Mouse (Mus musculus): ENCODE measurements around the gene Gna11. TPM values are rescaled to one million over a fixed set of nuclear protein-coding genes. Genes with fewer than 3 reads are reported as not detected.

Gene Gna11
- 280 and 341 TPM in 2 replicates for polyA plus RNA-seq (2012; rRNA removed)

DNA sequence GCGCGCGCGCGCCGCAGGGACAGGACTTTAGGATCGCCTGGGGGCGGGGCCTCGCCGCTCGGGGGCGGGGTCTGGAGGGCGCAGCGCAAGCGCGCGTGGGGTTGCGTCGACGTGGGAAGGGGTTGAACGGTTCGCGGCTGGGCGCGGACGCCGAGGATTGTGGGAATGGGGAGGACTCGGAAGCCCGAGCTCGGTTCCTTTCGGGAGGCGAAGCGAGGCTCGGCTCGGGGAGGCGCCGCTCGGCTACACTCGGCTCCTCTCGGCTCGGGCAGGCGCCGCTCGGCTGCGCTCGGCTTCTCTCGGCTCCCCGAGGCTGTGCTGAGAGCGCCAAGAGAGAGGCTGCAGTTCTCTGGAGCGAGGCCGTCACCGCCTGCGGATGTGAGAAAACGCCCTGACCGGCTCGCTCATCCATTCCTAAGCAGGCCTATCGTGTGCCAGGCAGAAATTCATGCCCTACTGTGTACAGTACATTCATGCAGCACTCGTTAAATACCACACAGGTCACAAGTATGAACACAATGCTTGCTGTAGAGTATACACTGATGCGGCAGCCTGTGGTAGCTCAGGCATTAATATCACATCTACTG is at the start of gene Gna11:
TSS of gene Gna11 (minus strand) at position 30 of the 587 bp plus-strand sequence.

DNA sequence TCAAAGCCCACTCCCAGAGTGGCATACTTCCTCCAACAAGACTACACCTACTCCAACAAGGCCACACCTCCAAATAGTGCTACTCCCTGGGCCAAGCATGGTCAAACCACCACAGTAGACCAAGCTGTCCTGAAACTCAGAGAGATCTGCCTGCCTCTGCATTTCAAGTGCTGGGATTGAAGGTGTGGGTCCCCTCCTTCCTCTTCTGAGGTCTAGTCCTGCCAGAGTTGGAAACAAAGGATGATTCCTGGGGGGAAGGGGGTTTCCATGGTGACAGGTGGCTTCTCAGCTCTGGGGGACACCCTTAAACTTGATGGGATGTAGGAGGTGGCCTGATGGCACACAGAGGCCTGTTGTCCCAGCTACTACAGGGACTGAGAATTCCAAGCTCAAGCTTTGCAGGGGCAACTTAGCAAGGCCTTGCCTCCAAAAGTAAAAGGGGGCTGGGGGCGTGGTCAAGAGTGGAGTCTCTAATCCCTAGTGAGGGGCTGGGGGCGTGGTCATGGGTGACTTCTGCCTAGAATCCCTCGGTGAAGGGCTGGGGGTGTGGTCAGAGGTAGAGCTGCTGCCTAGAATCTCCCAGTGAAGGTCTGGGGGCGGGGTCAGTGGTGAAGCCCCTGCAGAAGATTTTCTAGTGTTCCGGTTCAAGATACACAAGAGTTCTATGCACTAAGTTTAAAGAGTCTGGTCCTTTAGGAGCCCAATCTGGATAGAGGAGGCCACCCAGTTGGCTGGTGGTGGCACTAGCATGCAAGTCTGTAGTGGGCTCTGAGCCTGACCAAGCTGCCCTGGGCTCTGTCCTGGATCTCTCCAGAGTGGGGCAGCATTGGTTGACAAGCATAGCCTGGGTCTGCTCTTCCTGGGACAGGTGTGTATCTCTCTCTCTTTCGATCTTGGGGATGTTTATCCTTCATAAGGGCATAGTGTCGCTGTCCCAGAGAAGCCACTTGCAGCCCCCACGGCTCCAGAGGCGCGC is 29.4 kb upstream of the Gna11 start, which contains the start of gene Tle2:
TSS of gene Tle2 (plus strand) at position 481 of the 976 bp plus-strand sequence.

DNA sequence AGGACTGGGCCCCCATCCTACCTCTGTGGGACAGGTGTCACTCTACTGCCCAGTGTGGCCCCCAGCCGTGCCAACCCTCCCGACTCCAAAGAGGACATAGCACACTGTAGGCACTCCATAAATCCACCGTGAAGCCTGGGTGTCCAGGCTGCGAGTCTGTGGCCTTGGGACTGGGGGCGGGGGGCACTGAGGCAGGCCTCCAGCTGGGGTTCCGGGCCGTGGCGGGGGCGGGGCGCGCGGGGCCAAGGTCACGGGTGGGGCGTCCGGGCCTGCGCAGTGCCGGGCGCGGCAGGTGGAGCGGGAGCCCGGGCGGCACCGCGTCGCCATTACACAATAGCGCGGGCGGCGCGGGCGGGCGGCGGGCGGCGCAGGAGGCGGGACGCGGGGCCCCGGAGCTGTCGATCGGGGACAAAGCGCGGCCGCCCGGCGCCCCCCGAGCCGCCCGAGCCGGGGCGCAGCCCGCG is 14.2 kb upstream of the Gna11 start, which contains the start of gene Aes:
TSS of gene Aes (plus strand) at position 326 of the 464 bp plus-strand sequence.

DNA sequence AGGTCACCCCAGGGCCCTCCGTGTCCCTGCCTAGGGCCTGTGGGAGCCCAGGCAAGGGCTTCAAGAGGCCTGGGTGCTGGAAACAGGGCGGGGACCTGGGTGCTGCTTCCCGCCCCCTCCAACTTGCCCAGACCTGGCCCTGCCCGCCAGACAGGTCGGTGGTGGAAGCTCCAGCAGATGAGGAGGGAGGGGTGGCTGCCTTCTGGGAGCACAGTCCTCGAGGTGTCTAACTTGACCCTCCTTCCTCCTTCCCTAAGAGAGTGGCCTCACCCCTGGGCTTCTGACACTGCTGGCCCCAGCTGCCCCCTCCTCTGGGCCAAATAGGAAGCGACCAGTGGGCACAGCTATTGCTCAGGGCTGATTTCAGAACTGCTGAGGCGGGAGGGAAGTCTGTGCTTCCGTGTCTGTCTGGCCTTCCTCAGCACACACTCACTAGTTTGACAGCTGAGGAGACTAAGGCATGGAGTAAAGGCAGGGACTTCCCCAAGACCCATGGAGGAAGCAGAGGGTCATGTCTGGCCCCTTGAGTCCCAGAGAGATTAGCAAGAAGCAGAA is 20.9 kb downstream of the Gna11 start, which contains the start of gene Gna15:
TSS of gene Gna15 (minus strand) at position 175 of the 555 bp plus-strand sequence.

DNA sequence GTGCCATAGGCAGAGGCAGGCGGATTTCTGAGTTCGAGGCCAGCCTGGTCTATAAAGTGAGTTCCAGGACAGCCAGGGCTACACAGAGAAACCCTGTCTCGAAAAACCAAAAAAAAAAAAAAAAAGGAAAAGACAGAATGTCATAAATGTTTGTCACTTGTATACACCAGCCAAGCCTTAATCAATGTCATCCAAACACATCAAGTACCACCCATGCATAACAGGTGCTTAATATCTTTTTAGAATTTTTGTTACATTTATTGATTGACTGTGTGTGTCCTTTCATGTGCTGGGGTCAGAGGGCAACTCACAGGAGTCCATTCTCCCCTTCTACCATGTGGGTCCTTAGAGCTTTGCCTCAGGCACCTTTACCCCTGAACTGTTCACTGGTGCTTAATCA is 45.0 kb downstream of the Gna11 start, which contains the start of gene S1pr4:
TSS of gene S1pr4 (minus strand) at position 101 of the 400 bp plus-strand sequence.

DNA sequence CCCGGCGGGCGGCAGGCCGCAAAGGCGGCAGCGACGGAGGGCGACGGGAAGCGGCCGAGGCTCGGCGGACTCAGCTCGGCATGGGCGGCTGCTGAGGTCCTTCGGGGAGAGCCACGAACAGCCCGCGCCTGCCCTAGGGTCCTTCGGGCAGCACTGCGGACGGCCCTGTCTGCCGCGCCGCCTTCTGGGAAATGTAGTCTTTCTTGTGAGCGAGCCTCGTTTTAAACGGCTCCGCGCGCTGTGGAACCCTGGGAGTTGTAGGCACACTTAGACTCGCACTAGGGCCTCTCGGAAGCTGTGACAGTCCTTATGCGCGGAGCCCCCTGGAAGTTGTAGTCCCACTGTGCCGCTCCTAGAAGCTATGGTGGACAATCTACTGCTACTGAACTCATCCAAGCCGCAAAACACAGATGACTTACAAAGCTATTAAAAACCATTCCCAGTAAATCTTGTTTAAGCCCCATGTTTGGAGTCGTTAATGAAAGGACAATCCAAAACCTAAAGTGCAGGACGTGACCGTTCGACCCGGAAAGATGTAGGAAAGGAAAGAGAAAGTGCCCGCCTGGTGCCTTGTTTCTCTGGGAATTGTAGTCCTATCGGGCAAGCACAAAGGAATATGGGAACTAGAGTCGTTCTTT is 48.6 kb downstream of the Gna11 start, which contains the start of gene Ncln:
TSS of gene Ncln (minus strand) at position 129 of the 638 bp plus-strand sequence.

DNA sequence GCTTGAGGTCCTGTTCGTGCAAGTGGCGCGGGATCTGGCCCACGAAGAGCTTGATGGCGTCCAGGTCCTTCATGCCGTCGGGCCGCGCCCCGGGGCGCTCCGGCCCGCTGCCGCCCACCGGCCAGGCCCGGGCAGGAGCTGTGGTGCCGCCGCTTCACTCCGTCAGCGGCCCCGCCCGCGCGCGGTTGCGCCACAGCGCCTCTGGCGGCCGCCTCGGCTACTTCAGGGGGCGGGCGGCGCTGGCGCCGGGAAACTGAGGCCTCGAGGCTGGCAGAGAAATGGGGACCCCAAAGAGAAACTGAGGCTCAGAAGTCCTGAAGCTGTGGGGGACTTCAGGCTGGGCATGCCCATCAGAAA is 62.5 kb downstream of the Gna11 start, which contains the start of gene Celf5:
TSS of gene Celf5 (minus strand) at position 177 of the 357 bp plus-strand sequence.

Other genes with a start within 250 kb of the Gna11 start
- gene Cactin, start 224.1 kb downstream of the Gna11 start, polyA plus RNA-seq (2012; rRNA removed) = 33.3 and 36.3 TPM in 2 replicates
- 23.0 and 24.8 TPM in 2 replicates for gene Tbxa2r, start 216.5 kb downstream of the Gna11 start, polyA plus RNA-seq (2012; rRNA removed)
- 3.0 and 3.5 TPM in 2 replicates for gene Gipc3, start 201.9 kb downstream of the Gna11 start, polyA plus RNA-seq (2012; rRNA removed)
- gene Hmg20b, start 194.7 kb downstream of the Gna11 start, polyA plus RNA-seq (2012; rRNA removed) = 209 and 214 TPM in 2 replicates
- gene Mfsd12, start 187.7 kb downstream of the Gna11 start, polyA plus RNA-seq (2012; rRNA removed) = 33.7 and 37.4 TPM in 2 replicates
- gene 4930404N11Rik, start 179.4 kb downstream of the Gna11 start, polyA plus RNA-seq (2012; rRNA removed) = 43.7 and 48.7 TPM in 2 replicates
- gene Fzr1, start 166.7 kb downstream of the Gna11 start, polyA plus RNA-seq (2012; rRNA removed) = 130 and 133 TPM in 2 replicates
- 98.1 and 108 TPM in 2 replicates for gene Dohh, start 160.8 kb downstream of the Gna11 start, polyA plus RNA-seq (2012; rRNA removed)
- gene Gm48551, start 160.7 kb downstream of the Gna11 start, polyA plus RNA-seq (2012; rRNA removed) = 2.9 TPM in 2 replicates
- gene Gm48552, start 156.2 kb downstream of the Gna11 start, polyA plus RNA-seq (2012; rRNA removed) = 4.4 and 5.7 TPM in 2 replicates
- 504 and 602 TPM in 2 replicates for gene Smim24, start 152.1 kb downstream of the Gna11 start, polyA plus RNA-seq (2012; rRNA removed)
- 33.9 and 48.1 TPM in 2 replicates for gene Nfic, start 89.6 kb downstream of the Gna11 start, polyA plus RNA-seq (2012; rRNA removed)
- gene Celf5, start 62.5 kb downstream of the Gna11 start, polyA plus RNA-seq (2012; rRNA removed) = 4.7 and 5.4 TPM in 2 replicates
- gene Ncln, start 48.8 kb downstream of the Gna11 start, polyA plus RNA-seq (2012; rRNA removed) = 240 and 254 TPM in 2 replicates
- 4.5 and 5.7 TPM in 2 replicates for gene S1pr4, start 45.1 kb downstream of the Gna11 start, polyA plus RNA-seq (2012; rRNA removed)
- 3.0 and 3.1 TPM in 2 replicates for gene Gna15, start 21.0 kb downstream of the Gna11 start, polyA plus RNA-seq (2012; rRNA removed)
- 1,852 and 2,404 TPM in 2 replicates for gene Aes, start 14.3 kb upstream of the Gna11 start, polyA plus RNA-seq (2012; rRNA removed)
- gene Tle2, start 29.4 kb upstream of the Gna11 start, polyA plus RNA-seq (2012; rRNA removed) = 48.9 and 62.5 TPM in 2 replicates
- 28.5 and 36.3 TPM in 2 replicates for gene Tle6, start 55.9 kb upstream of the Gna11 start, polyA plus RNA-seq (2012; rRNA removed)
- 0.55 and 0.89 TPM in 2 replicates for gene BC025920, start 61.1 kb upstream of the Gna11 start, polyA plus RNA-seq (2012; rRNA removed)
- 51.7 and 56.4 TPM in 2 replicates for gene Sirt6, start 82.6 kb upstream of the Gna11 start, polyA plus RNA-seq (2012; rRNA removed)
- gene Ankrd24, start 83.3 kb upstream of the Gna11 start, polyA plus RNA-seq (2012; rRNA removed) = 34.1 and 39.1 TPM in 2 replicates
- 0.20 and 0.30 TPM in 2 replicates for gene Gm10778, start 103.9 kb upstream of the Gna11 start, polyA plus RNA-seq (2012; rRNA removed)
- 0.07 and 0.20 TPM in 2 replicates for gene Zfp433, start 159.6 kb upstream of the Gna11 start, polyA plus RNA-seq (2012; rRNA removed)
- 0.30 and 0.33 TPM in 2 replicates for gene Gm3055, start 226.0 kb upstream of the Gna11 start, polyA plus RNA-seq (2012; rRNA removed)